Mouse (Mus musculus) embryonic facial prominence, embryonic 14.5 days (tissue): ENCODE measurements around the gene L2hgdh. TPM values are rescaled to one million over a fixed set of nuclear protein-coding genes. Genes with fewer than 3 reads are reported as not detected.

Experiments used
- ATAC-seq: fragments of 200-750 bp; cut with Nextera tagmentation; 2 replicates; pipeline ENCODE4 v1.8.0; 2017; ENCODE audit warnings: low read depth, moderate number of reproducible peaks, moderate TSS enrichment
- DNase-seq: peaks from one replicate; pipeline ENCODE4 v3.0.0-alpha.2; 2015; ENCODE audit warnings: low spot score
- H3K27ac ChIP-seq: fragments of 300-500 bp; sonication (generic); replicated peaks from 2 replicates; pipeline ENCODE4 v1.5.1; 2014; ENCODE audit warnings: low read depth, mild to moderate bottlenecking, low read length, moderate library complexity
- H3K27me3 ChIP-seq: fragments of 300-500 bp; sonication (generic); replicated peaks from 2 replicates; pipeline ENCODE4 v1.6.1; 2014; ENCODE audit warnings: low read length; ENCODE audit not compliant: control insufficient read depth, insufficient read depth
- H3K36me3 ChIP-seq: fragments of 300-500 bp; sonication (generic); 2 replicates; pipeline ENCODE4 v1.6.1; 2014; ENCODE audit warnings: low read length, mixed read lengths; ENCODE audit not compliant: control insufficient read depth, insufficient read depth
- H3K4me1 ChIP-seq: fragments of 300-500 bp; sonication (generic); 2 replicates; pipeline ENCODE4 v1.6.1; 2014; ENCODE audit warnings: antibody characterized with exemption, low read length; ENCODE audit not compliant: control insufficient read depth, insufficient read depth
- H3K4me2 ChIP-seq: fragments of 300-500 bp; sonication (generic); 2 replicates; pipeline ENCODE4 v1.6.1; 2014; ENCODE audit warnings: low read depth, mild to moderate bottlenecking, low read length, moderate library complexity, mixed read lengths
- H3K4me3 ChIP-seq: fragments of 300-500 bp; sonication (generic); 2 replicates; pipeline ENCODE4 v1.5.1; 2014; ENCODE audit warnings: low read depth, mild to moderate bottlenecking, low read length
- H3K9ac ChIP-seq: fragments of 300-500 bp; sonication (generic); 2 replicates; pipeline ENCODE4 v1.6.1; 2014; ENCODE audit warnings: low read depth, mild to moderate bottlenecking, low read length, moderate library complexity, mixed read lengths
- H3K9me3 ChIP-seq: fragments of 300-500 bp; sonication (generic); 2 replicates; pipeline ENCODE4 v1.6.1; 2016; ENCODE audit warnings: low read length; ENCODE audit not compliant: control insufficient read depth
- WGBS: fragments of 180-500 bp; shearing (Covaris S2); extraction: QIAGEN DNeasy Blood & Tissue Kit; methylation state at CpG from one replicate; pipeline ENCODE4 v1.1.7; 2014; 5-methylcytosine and 5-hydroxymethylcytosine counted together
- polyA plus RNA-seq: library from polyadenylated mRNA; unstranded; fragments of >200 nt; fragmentation: Nextera tagmentation; extraction: Ambion mirVana; gene quantifications from 2 replicates; pipeline ENCODE4 v1.2.1, GENCODE M21; 2014

The L2hgdh gene
- polyA plus RNA-seq, 1 experiment from 2014 or later, result 21.8 TPM

DNA sequence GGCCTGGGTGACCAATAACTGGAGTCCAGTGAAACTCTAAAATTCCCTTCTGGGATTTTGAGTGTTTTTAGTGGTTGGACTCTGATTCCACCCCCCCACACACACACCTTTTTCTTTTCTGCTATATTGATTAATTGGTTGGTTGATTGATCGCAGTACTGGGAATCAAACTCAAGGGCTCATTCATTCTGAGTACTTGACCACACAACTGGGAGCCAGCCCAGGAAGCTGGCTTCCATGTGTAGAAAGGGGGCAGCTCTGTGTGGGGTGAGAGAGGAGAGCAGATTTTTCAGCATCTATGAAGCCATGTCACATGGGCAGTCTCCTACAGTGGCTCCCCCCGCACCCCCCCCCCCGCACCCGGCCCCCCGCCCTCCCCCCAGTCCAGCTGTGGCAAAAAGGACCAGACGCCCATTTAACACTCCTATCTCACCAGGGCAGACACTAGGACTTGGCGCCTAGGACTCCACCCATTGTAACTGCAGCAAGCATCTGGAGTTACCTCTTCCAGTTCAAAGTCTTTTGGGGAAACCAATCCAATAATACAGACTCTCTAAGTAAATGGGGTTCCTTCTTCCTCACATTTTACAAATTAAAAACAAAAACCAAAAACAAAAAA lies 34.7 kb upstream of the L2hgdh start:
- H3K4me1 ChIP-seq, result peaks cover 18% of the 10 kb centered on the region
- H3K9me3 ChIP-seq, result no peaks in the 10 kb centered on the region
- DNase-seq (no peak), ATAC-seq (no peak)
- H3K27me3 ChIP-seq, result no peaks in the 10 kb centered on the region
- no peak overlapping the region for H3K4me3 ChIP-seq
- 40% methylated on average over 4 of the region's 7 CpGs for WGBS
- peak overlapping the region; percentile 61 for H3K27ac ChIP-seq
- H3K9ac ChIP-seq, result no peak overlapping the region
- H3K4me2 ChIP-seq, result peak overlapping the region; percentile 56; the same call in 1 of the 2 replicates
- no peaks in the 10 kb centered on the region for H3K36me3 ChIP-seq

DNA sequence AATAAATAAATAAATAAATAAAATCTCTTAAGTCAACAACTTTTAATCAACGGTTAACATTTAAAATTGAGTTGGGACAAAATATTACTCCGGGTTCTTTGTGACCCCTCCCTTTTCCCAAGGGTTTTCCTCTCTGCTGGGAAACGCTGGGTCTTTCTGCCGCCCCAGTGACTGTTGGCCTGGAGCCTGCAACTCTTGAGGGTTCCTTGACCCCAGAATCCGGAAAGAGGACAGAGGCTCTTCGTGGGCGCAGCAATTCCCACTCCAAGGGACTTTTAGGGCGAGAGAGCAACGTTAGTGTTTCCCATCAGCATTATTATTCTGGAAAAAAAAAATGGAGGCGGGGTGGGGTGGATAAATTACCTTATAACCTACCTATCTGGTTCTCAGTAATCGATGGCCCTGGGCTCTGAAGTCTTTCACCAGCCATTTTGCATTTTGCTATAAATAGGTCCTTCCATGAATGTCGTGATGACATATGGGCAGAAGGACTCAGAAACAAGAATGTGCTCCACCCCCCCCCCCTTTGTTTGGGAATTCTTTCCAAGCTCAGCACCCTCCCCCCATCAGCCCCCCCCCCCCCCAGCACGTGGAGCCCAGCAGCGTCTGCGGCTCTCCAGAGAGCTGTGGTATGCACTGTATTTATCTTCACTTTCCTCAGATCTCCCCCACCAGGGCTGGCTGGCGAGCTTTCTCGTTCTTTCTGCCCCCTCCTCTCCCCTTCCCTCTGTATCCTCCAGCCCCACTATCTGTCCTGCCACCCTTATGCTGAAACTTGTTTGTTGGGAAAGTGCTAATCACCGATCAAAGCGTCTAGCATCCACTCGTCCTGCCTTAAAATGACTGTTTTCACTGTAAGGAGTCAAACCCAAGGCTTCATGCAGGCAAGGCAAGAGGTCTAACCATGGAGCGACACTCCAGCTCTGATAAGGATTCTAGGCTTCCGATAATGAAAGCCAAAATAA lies 33.8 kb upstream of the L2hgdh start:
- H3K9ac ChIP-seq, result no peak overlapping the region; the same call in 1 of the 2 replicates
- WGBS, result 7% methylated on average over 22 of the region's 22 CpGs

DNA sequence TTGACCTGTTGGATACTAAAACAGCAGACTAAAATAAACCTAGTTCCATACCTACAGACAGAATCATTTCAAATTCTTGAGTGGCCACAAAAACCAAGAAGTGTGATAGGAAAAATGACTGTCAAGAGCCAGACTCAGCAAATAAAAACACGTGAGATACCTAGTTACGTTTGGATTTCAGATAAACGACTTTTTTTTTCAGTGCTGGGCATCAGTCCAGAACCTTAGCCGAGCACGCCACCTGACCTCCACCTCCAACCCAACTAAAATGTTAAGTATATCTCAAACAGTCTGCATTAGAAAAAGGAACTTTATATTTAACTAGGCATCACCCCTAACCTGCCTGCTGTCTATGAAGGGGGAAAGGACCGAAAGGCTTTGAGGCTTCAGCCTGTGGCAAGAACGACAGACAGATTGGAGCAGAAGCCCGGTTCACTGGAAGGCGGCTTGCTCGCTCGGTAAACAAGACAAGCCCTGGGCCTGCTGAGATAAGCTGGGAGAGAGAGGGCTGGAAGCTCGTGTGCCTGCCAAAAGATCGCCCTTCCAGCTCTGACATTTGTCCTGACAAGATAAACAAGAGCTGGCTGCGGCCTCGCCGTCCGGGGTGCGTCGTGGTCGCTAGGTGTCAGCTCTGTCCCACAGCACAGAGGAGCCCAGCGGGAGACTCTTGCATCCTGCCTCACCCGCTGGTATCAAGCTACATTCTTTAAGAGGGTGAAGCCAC lies 32.9 kb upstream of the L2hgdh start:
- Histone ChIP-seq H3K9ac (peak overlapping the region; percentile 40), H3K4me1 (peaks cover 18% of the 10 kb centered on the region), H3K4me2 (peak overlapping the region; percentile 56), H3K4me3 (peak overlapping the region; percentile 23), H3K27ac (peak overlapping the region; percentile 48; the same call in 1 of the 2 replicates), H3K9me3 (no peaks in the 10 kb centered on the region), H3K36me3 (no peaks in the 10 kb centered on the region), H3K27me3 (no peaks in the 10 kb centered on the region)
- WGBS, result 12% methylated on average over 22 of the region's 22 CpGs
- DNase-seq (peak; percentile 91), ATAC-seq (peak; percentile 90)

More for the DNA sequence above, 33.8 kb upstream of the L2hgdh start:
- DNase-seq (peak; percentile 71), ATAC-seq (peak; percentile 57; the same call in 1 of the 2 replicates)
- Histone ChIP-seq H3K9me3 (no peaks in the 10 kb centered on the region), H3K4me3 (peak overlapping the region; percentile 23), H3K4me1 (peaks cover 18% of the 10 kb centered on the region), H3K36me3 (no peaks in the 10 kb centered on the region), H3K4me2 (peak overlapping the region; percentile 56), H3K27me3 (no peaks in the 10 kb centered on the region), H3K27ac (peak overlapping the region; percentile 72)

DNA sequence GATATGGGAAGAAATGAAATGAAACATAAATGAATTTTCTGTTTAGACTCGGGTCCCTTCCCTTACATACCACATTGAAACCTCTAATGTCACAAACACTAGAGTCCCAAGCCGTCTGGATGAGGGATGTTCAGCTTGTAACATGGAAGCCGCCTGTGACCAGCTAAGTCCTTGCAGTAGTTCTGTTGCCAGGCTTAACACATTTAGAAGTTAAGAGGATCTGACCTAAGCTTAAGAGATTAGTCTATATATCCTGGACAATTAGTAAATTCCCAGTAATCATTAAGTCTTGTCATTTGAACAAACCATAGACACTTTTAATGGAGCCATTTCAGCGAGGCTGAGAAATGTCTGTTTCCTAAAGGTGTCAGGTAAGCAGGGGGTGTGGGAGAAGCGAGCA lies 31.3 kb upstream of the L2hgdh start:
- no peaks in the 10 kb centered on the region for H3K9me3 ChIP-seq
- DNase-seq, result no peak
- H3K4me3 ChIP-seq, result no peak overlapping the region
- 78% methylated on average over 5 of the region's 5 CpGs for WGBS
- H3K9ac ChIP-seq, result no peak overlapping the region
- H3K36me3 ChIP-seq, result no peaks in the 10 kb centered on the region
- no peak overlapping the region for H3K27ac ChIP-seq
- ATAC-seq, result no peak
- H3K4me1 ChIP-seq, result peaks cover 18% of the 10 kb centered on the region
- no peaks in the 10 kb centered on the region for H3K27me3 ChIP-seq
- H3K4me2 ChIP-seq, result no peak overlapping the region

DNA sequence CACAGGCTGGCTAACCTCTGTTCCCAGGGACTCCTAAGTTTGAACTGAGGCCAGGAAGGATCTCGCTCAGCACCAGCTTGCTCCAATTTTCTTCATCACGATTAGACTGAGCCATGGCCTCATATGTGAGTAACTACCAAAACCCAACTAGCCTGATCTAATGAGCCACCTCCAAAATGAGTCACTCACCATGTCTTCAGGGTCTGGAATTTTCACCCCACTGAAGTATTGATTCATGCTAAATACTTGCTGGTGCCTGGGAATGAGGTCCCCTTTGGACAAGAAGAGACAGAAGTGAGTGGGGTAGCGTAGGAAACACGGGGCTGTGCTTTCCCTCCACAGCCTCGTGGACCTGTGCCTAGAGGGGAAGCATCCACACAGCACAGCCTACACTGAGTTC lies 29.3 kb upstream of the L2hgdh start:
- WGBS, result 70% methylated on average over 5 of the region's 5 CpGs
- Histone ChIP-seq H3K27ac (no peak overlapping the region), H3K36me3 (no peaks in the 10 kb centered on the region), H3K9ac (no peak overlapping the region), H3K9me3 (no peaks in the 10 kb centered on the region), H3K4me3 (no peak overlapping the region), H3K4me1 (peaks cover 14% of the 10 kb centered on the region), H3K27me3 (no peaks in the 10 kb centered on the region), H3K4me2 (no peak overlapping the region)
- no peak for ATAC-seq
- no peak for DNase-seq

GRCm38 (mm10) chr12:69751864-69752341 lies 27.2 kb upstream of the L2hgdh start:
- Histone ChIP-seq H3K9me3 (no peaks in the 10 kb centered on the region), H3K9ac (peak overlapping the region; percentile 8; the same call in 1 of the 2 replicates), H3K36me3 (no peaks in the 10 kb centered on the region), H3K27ac (no peak overlapping the region), H3K4me1 (no peaks in the 10 kb centered on the region), H3K27me3 (no peaks in the 10 kb centered on the region), H3K4me2 (0 out of 2 replicates have a peak overlapping the region, but pooled peaks have one; percentile 5), H3K4me3 (no peak overlapping the region)
- WGBS, result 13% methylated on average over 10 of the region's 10 CpGs
- ATAC-seq (peak; percentile 76), DNase-seq (peak; percentile 72)

DNA sequence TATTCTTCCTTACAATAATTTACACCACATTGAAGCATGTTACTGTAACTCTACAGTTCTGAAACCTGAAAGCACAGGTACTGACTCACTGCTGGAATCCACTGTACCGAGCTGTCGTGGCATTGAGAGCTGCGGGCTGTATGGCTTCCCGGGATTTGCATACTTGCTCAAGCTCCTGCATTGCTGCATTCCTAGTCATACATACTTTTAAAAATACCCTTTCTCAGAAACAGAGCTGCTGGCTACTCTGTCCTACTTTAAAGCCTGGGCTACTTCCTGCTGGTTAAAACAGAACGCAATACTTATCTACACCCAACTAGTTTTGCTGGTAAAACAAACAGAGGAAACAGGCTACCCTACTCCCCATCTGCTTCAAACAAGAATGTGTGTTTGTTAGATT lies 19.5 kb upstream of the L2hgdh start:
- H3K27ac ChIP-seq, result no peak overlapping the region
- WGBS, result 79% methylated on average over 5 of the region's 5 CpGs
- no peak for DNase-seq
- H3K9ac ChIP-seq, result no peak overlapping the region
- no peaks in the 10 kb centered on the region for H3K4me1 ChIP-seq
- no peak for ATAC-seq
- H3K4me3 ChIP-seq, result no peak overlapping the region
- H3K36me3 ChIP-seq, result no peaks in the 10 kb centered on the region
- no peaks in the 10 kb centered on the region for H3K27me3 ChIP-seq
- H3K9me3 ChIP-seq, result no peaks in the 10 kb centered on the region
- no peak overlapping the region for H3K4me2 ChIP-seq

- DNase-seq, result no peak
- Histone ChIP-seq H3K27me3 (no peaks in the 10 kb centered on the region), H3K9ac (no peak overlapping the region), H3K9me3 (no peaks in the 10 kb centered on the region), H3K4me3 (no peak overlapping the region), H3K36me3 (no peaks in the 10 kb centered on the region), H3K4me1 (no peaks in the 10 kb centered on the region), H3K27ac (no peak overlapping the region), H3K4me2 (no peak overlapping the region)
- no peak for ATAC-seq
- 68% methylated on average over 5 of the region's 5 CpGs for WGBS
Measured at GRCm38 (mm10) chr12:69741965-69742364, 17.3 kb upstream of the L2hgdh start.
